Mouse (Mus musculus) neural tube, embryonic 15.5 days (tissue): ENCODE data around the gene Ttc25. TPM values are rescaled to one million over a fixed set of nuclear protein-coding genes. Genes with fewer than 3 reads are reported as not detected.
A peak's percentile ranks its signal among the peaks of the same experiment; 100 is the strongest.
"Not testable (repeated sequence)": the region's sequence is repeated elsewhere in the genome, so short reads cannot be mapped to it uniquely, and the experiment has no call there.

Source experiments
- ATAC-seq: fragments of 200-750 bp; cut with Nextera tagmentation; 2 replicates; pipeline ENCODE4 v1.8.0; 2017; ENCODE audit warnings: mild to moderate bottlenecking, moderate TSS enrichment, moderate library complexity; ENCODE audit not compliant: low FRiP score
- H3K27ac ChIP-seq: fragments of 300-500 bp; sonication (generic); replicated peaks from 2 replicates; pipeline ENCODE4 v1.5.1; 2015; ENCODE audit warnings: mild to moderate bottlenecking, inconsistent platforms
- H3K27me3 ChIP-seq: fragments of 300-500 bp; sonication (generic); replicated peaks from 2 replicates; pipeline ENCODE4 v1.6.1; 2015; ENCODE audit warnings: inconsistent platforms
- H3K36me3 ChIP-seq: fragments of 300-500 bp; sonication (generic); 2 replicates; pipeline ENCODE4 v1.6.1; 2015; ENCODE audit warnings: inconsistent platforms
- H3K4me1 ChIP-seq: fragments of 300-500 bp; sonication (generic); 2 replicates; pipeline ENCODE4 v1.6.1; 2015; ENCODE audit warnings: inconsistent platforms
- H3K4me2 ChIP-seq: fragments of 300-500 bp; sonication (generic); 2 replicates; pipeline ENCODE4 v1.6.1; 2015; ENCODE audit warnings: inconsistent platforms, mild to moderate bottlenecking, moderate library complexity
- H3K4me3 ChIP-seq: fragments of 300-500 bp; sonication (generic); replicated peaks from 2 replicates; pipeline ENCODE4 v1.5.1; 2015; ENCODE audit warnings: mild to moderate bottlenecking, inconsistent platforms
- H3K9ac ChIP-seq: fragments of 300-500 bp; sonication (generic); replicated peaks from 2 replicates; pipeline ENCODE4 v1.6.1; 2015; ENCODE audit warnings: mild to moderate bottlenecking, inconsistent platforms
- H3K9me3 ChIP-seq: fragments of 300-500 bp; sonication (generic); replicated peaks from 2 replicates; pipeline ENCODE4 v1.6.1; 2016; ENCODE audit warnings: inconsistent platforms
- WGBS: fragments of 180-500 bp; shearing (Covaris S2); methylation state at CpG from one replicate; pipeline ENCODE4 v1.1.7; 2015; ENCODE audit warnings: mixed read lengths; 5-methylcytosine and 5-hydroxymethylcytosine counted together
- polyA plus RNA-seq: library from polyadenylated mRNA; unstranded; fragments of >200 nt; fragmentation: Nextera tagmentation; extraction: Ambion mirVana; gene quantifications from 2 replicates; pipeline ENCODE4 v1.2.1, GENCODE M21; 2015

Ttc25 gene
- polyA plus RNA-seq, 1 experiment from 2014 or later = 2.1 TPM

- Histone ChIP-seq H3K36me3 (no peaks in the 10 kb centered on the region), H3K27ac (peak overlapping the region; percentile 73), H3K4me2 (no peak overlapping the region), H3K4me3 (no peak overlapping the region), H3K27me3 (no peaks in the 10 kb centered on the region), H3K9me3 (no peaks in the 10 kb centered on the region), H3K9ac (no peak overlapping the region), H3K4me1 (peaks cover 47% of the 10 kb centered on the region)
- no peak for ATAC-seq
- WGBS = 84% methylated on average over 5 of the region's 5 CpGs
Observed at GRCm38 (mm10) chr11:100609355-100609996, 64.1 kb downstream of the Ttc25 start.

- no peaks in the 10 kb centered on the region for H3K27me3 ChIP-seq
- 77% methylated on average over 9 of the region's 9 CpGs for WGBS
- H3K4me2 ChIP-seq = no peak overlapping the region
- no peaks in the 10 kb centered on the region for H3K36me3 ChIP-seq
- peaks cover 44% of the 10 kb centered on the region for H3K4me1 ChIP-seq
- peak overlapping the region; percentile 73 for H3K27ac ChIP-seq
- no peak for ATAC-seq
- no peak overlapping the region for H3K9ac ChIP-seq
- H3K9me3 ChIP-seq = no peaks in the 10 kb centered on the region
- H3K4me3 ChIP-seq = no peak overlapping the region
Observed at GRCm38 (mm10) chr11:100609997-100610680, 64.7 kb downstream of the Ttc25 start.

- Histone ChIP-seq H3K9ac (no peak overlapping the region), H3K36me3 (no peaks in the 10 kb centered on the region), H3K4me1 (peaks cover 40% of the 10 kb centered on the region), H3K27me3 (no peaks in the 10 kb centered on the region), H3K4me3 (no peak overlapping the region), H3K4me2 (no peak overlapping the region), H3K9me3 (no peaks in the 10 kb centered on the region), H3K27ac (no peak overlapping the region)
- WGBS = 88% methylated on average over 6 of the region's 6 CpGs
- ATAC-seq = no peak
Observed at GRCm38 (mm10) chr11:100611627-100612026, 66.2 kb downstream of the Ttc25 start.

GRCm38 (mm10) chr11:100613241-100613640 is 67.8 kb downstream of the Ttc25 start:
- Histone ChIP-seq H3K4me2 (no peak overlapping the region), H3K4me1 (peaks cover 42% of the 10 kb centered on the region), H3K9ac (no peak overlapping the region), H3K27me3 (no peaks in the 10 kb centered on the region), H3K9me3 (no peaks in the 10 kb centered on the region), H3K4me3 (no peak overlapping the region), H3K27ac (no peak overlapping the region), H3K36me3 (no peaks in the 10 kb centered on the region)
- 93% methylated on average over 3 of the region's 3 CpGs for WGBS
- ATAC-seq = no peak

- Histone ChIP-seq H3K9ac (no peak overlapping the region), H3K27me3 (no peaks in the 10 kb centered on the region), H3K4me3 (no peak overlapping the region), H3K9me3 (no peaks in the 10 kb centered on the region), H3K4me2 (no peak overlapping the region), H3K36me3 (no peaks in the 10 kb centered on the region), H3K4me1 (peaks cover 34% of the 10 kb centered on the region), H3K27ac (no peak overlapping the region)
- no peak for ATAC-seq
- 87% methylated on average over 5 of the region's 5 CpGs for WGBS
Observed at GRCm38 (mm10) chr11:100616332-100616731, 70.9 kb downstream of the Ttc25 start.

GRCm38 (mm10) chr11:100616836-100617235 is 71.4 kb downstream of the Ttc25 start:
- not testable (repeated sequence) for H3K9me3 ChIP-seq, H3K4me2 ChIP-seq, H3K4me3 ChIP-seq, H3K27me3 ChIP-seq, H3K27ac ChIP-seq, H3K36me3 ChIP-seq, ATAC-seq, H3K9ac ChIP-seq
- H3K4me1 ChIP-seq = peaks cover 34% of the 10 kb centered on the region
- 96% methylated on average over 7 of the region's 7 CpGs for WGBS

- Histone ChIP-seq H3K9me3 (no peaks in the 10 kb centered on the region), H3K9ac (no peak overlapping the region)
- 88% methylated on average over 4 of the region's 4 CpGs for WGBS
Observed at GRCm38 (mm10) chr11:100617480-100617879, 72.1 kb downstream of the Ttc25 start.

GRCm38 (mm10) chr11:100618761-100619484 is 73.5 kb downstream of the Ttc25 start, which contains the start of gene Nkiras2:
Gene Nkiras2 (plus strand): TSS chr11:100619244.
- no peaks in the 10 kb centered on the region for H3K36me3 ChIP-seq
- H3K27me3 ChIP-seq = no peaks in the 10 kb centered on the region
- no peaks in the 10 kb centered on the region for H3K9me3 ChIP-seq
- H3K27ac ChIP-seq = peak within 1 kb of the TSS; percentile 97
- peak; percentile 60 for ATAC-seq
- peaks cover 39% of the 10 kb centered on the region for H3K4me1 ChIP-seq
- WGBS = under 1% methylated on average over 36 of the region's 36 CpGs
- H3K9ac ChIP-seq = peak within 1 kb of the TSS; percentile 94
- peak within 1 kb of the TSS; percentile 88 for H3K4me3 ChIP-seq
- H3K4me2 ChIP-seq = peak within 1 kb of the TSS; percentile 87

More at GRCm38 (mm10) chr11:100617480-100617879, 72.1 kb downstream of the Ttc25 start:
- Histone ChIP-seq H3K27me3 (no peaks in the 10 kb centered on the region), H3K4me3 (peak overlapping the region; percentile 88; the same call in 1 of the 2 replicates), H3K4me1 (peaks cover 34% of the 10 kb centered on the region), H3K36me3 (no peaks in the 10 kb centered on the region), H3K27ac (no peak overlapping the region), H3K4me2 (peak overlapping the region; percentile 87)
- no peak for ATAC-seq

GRCm38 (mm10) chr11:100619485-100619975 is 74.1 kb downstream of the Ttc25 start:
- Histone ChIP-seq H3K9ac (peak overlapping the region; percentile 94), H3K27ac (peak overlapping the region; percentile 97), H3K36me3 (peaks cover 3% of the 10 kb centered on the region; the same call in 1 of the 2 replicates), H3K27me3 (no peaks in the 10 kb centered on the region), H3K4me2 (peak overlapping the region; percentile 87), H3K4me3 (peak overlapping the region; percentile 88), H3K9me3 (no peaks in the 10 kb centered on the region), H3K4me1 (peaks cover 46% of the 10 kb centered on the region)
- peak; percentile 96 for ATAC-seq
- 0% methylated on average over 39 of the region's 40 CpGs for WGBS

- H3K27me3 ChIP-seq = no peaks in the 10 kb centered on the region
- peaks cover 8% of the 10 kb centered on the region for H3K36me3 ChIP-seq
- H3K9me3 ChIP-seq = no peaks in the 10 kb centered on the region
- WGBS = 3% methylated on average over 11 of the region's 11 CpGs
- peak within 1 kb of the TSS; percentile 97 for H3K27ac ChIP-seq
- H3K4me1 ChIP-seq = peaks cover 50% of the 10 kb centered on the region
- peak within 1 kb of the TSS; percentile 94 for H3K9ac ChIP-seq
- peak within 1 kb of the TSS; percentile 88 for H3K4me3 ChIP-seq
- peak within 1 kb of the TSS; percentile 87 for H3K4me2 ChIP-seq
- ATAC-seq = no peak; the same call in 1 of the 2 replicates
Observed at GRCm38 (mm10) chr11:100619982-100620381, 74.6 kb downstream of the Ttc25 start, which contains the start of gene Dnajc7. Gene Dnajc7 (minus strand): TSS chr11:100620168.
